Mouse (Mus musculus) brain, embryonic 14.5 days (tissue): ENCODE measurements at regions not wholly inside any gene's neighbourhood (a gene's known extent, or its start where the extent isn't known, plus 50 kb on each side); places are given as distances from the start of the nearest gene placed in this dataset.

Experiments
- CTCF ChIP-seq: fragments of 200-500 bp; IDR thresholded peaks from 2 replicates; pipeline ENCODE4 v1.5.1; 2012; ENCODE audit warnings: inconsistent platforms, mild to moderate bottlenecking, moderate library complexity, borderline replicate concordance; ENCODE audit not compliant: insufficient read depth, insufficient read length; ENCODE audit errors: extremely low read depth
- POLR2A ChIP-seq: fragments of 200-500 bp; IDR thresholded peaks from 2 replicates; pipeline ENCODE4 v1.6.1; 2012; ENCODE audit warnings: mild to moderate bottlenecking, inconsistent platforms, borderline replicate concordance; ENCODE audit not compliant: poor library complexity, insufficient read depth, insufficient read length, severe bottlenecking; ENCODE audit errors: extremely low read depth

DNA sequence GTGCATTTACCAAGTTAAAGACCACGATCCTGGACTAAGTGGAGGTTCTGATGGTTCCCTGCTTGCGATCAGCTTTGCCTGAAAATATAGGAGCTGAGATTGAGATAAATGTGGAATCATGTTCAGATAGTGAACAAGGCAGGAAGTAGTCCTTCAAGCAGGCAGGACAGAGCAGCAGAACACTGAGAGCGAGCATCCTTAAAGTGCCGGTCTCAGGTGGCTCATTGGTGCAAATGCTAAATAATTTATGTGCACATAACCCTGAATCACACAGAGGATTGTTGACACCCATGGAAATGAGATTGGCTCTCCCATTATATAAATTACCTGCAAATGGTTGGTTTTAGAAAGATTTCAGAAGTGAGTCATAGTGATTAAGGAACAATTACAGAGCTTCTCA lies 243.8 kb upstream of the Dcn start:
- TF ChIP-seq POLR2A (no peak), CTCF (no peak)
